Mouse (Mus musculus): ENCODE data around the gene Oser1.
A peak's percentile ranks its signal among the peaks of the same experiment; 100 is the strongest.
"Not testable (repeated sequence)": the region's sequence is repeated elsewhere in the genome, so short reads cannot be mapped to it uniquely, and the experiment has no call there.

Oser1 gene

GRCm38 (mm10) chr2:163424597-163424996 lies at the start of gene Oser1:
Oser1 (minus strand) TSS chr2:163424697.
- no peak for DNase-seq (ENCODE audit: low spot score)

- DNase-seq (ENCODE audit: low spot score): peak; percentile 95
These were observed 48.0 kb upstream of the Oser1 start, which contains the start of gene Fitm2 for GRCm38 (mm10) chr2:163472466-163472851. Fitm2 (minus strand) TSS chr2:163472629.

- DNase-seq (ENCODE audit: low spot score): no peak
These were observed 47.4 kb upstream of the Oser1 start for GRCm38 (mm10) chr2:163471710-163472465.

- DNase-seq (ENCODE audit: low spot score): no peak
These were observed 46.6 kb upstream of the Oser1 start for GRCm38 (mm10) chr2:163471136-163471535.

GRCm38 (mm10) chr2:163469711-163470110 lies 45.2 kb upstream of the Oser1 start:
- DNase-seq (ENCODE audit: low spot score): no peak

GRCm38 (mm10) chr2:163468866-163469265 lies 44.4 kb upstream of the Oser1 start:
- no peak for DNase-seq (ENCODE audit: low spot score)

- DNase-seq (ENCODE audit: low spot score): no peak
These were observed 43.1 kb upstream of the Oser1 start for GRCm38 (mm10) chr2:163467585-163467984.

GRCm38 (mm10) chr2:163466771-163467170 lies 42.3 kb upstream of the Oser1 start:
- peak; percentile 15 for DNase-seq (ENCODE audit: low spot score)

GRCm38 (mm10) chr2:163464562-163464961 lies 40.1 kb upstream of the Oser1 start:
- DNase-seq (ENCODE audit: low spot score): no peak

GRCm38 (mm10) chr2:163463998-163464397 lies 39.5 kb upstream of the Oser1 start:
- no peak for DNase-seq (ENCODE audit: low spot score)

- no peak for DNase-seq (ENCODE audit: low spot score)
These were observed 38.8 kb upstream of the Oser1 start for GRCm38 (mm10) chr2:163463251-163463769.

- DNase-seq (ENCODE audit: low spot score): no peak
These were observed 38.3 kb upstream of the Oser1 start for GRCm38 (mm10) chr2:163462801-163463200.

- DNase-seq (ENCODE audit: low spot score): no peak
These were observed 37.9 kb upstream of the Oser1 start for GRCm38 (mm10) chr2:163462386-163462785.

GRCm38 (mm10) chr2:163461307-163461706 lies 36.8 kb upstream of the Oser1 start:
- not testable (repeated sequence) for DNase-seq (ENCODE audit: low spot score)

GRCm38 (mm10) chr2:163460622-163461021 lies 36.1 kb upstream of the Oser1 start:
- no peak for DNase-seq (ENCODE audit: low spot score)

- DNase-seq (ENCODE audit: low spot score): no peak
These were observed 34.9 kb upstream of the Oser1 start for GRCm38 (mm10) chr2:163459380-163459779.

GRCm38 (mm10) chr2:163458539-163459265 lies 34.2 kb upstream of the Oser1 start:
- DNase-seq (ENCODE audit: low spot score): peak; percentile 38

GRCm38 (mm10) chr2:163453378-163453777 lies 28.9 kb upstream of the Oser1 start:
- DNase-seq (ENCODE audit: low spot score): no peak

- no peak for DNase-seq (ENCODE audit: low spot score)
These were observed 28.2 kb upstream of the Oser1 start for GRCm38 (mm10) chr2:163452738-163453137.

- DNase-seq (ENCODE audit: low spot score): no peak
These were observed 26.3 kb upstream of the Oser1 start for GRCm38 (mm10) chr2:163450668-163451295.

GRCm38 (mm10) chr2:163449276-163449675 lies 24.8 kb upstream of the Oser1 start:
- DNase-seq (ENCODE audit: low spot score): no peak

- no peak for DNase-seq (ENCODE audit: low spot score)
These were observed 22.9 kb upstream of the Oser1 start for GRCm38 (mm10) chr2:163447375-163447774.

GRCm38 (mm10) chr2:163444017-163444416 lies 19.5 kb upstream of the Oser1 start:
- DNase-seq (ENCODE audit: low spot score): no peak
